Mouse (Mus musculus): Measurements from ENCODE around the gene Adcy5. TPM values are rescaled to one million over a fixed set of nuclear protein-coding genes. Genes with fewer than 3 reads are reported as not detected.

Adcy5 gene
- 0.90 and 1.0 TPM in 2 replicates for polyA plus RNA-seq (2012; rRNA removed)

GRCm38 (mm10) chr16:35154641-35155390 is at the start of gene Adcy5:
TSS of gene Adcy5 (plus strand) at chr16:35154877.

Other genes starting within 250 kb of the Adcy5 start
- gene Hacd2, start 132.4 kb upstream of the Adcy5 start, polyA plus RNA-seq (2012; rRNA removed) = 63.4 and 67.4 TPM in 2 replicates
- 3.4 and 6.4 TPM in 2 replicates for gene Sec22a, start 209.0 kb downstream of the Adcy5 start, polyA plus RNA-seq (2012; rRNA removed)

All from liver, embryonic 18 days (tissue).